Mouse (Mus musculus): ENCODE results near the gene Wnt5b.

The Wnt5b gene

DNA sequence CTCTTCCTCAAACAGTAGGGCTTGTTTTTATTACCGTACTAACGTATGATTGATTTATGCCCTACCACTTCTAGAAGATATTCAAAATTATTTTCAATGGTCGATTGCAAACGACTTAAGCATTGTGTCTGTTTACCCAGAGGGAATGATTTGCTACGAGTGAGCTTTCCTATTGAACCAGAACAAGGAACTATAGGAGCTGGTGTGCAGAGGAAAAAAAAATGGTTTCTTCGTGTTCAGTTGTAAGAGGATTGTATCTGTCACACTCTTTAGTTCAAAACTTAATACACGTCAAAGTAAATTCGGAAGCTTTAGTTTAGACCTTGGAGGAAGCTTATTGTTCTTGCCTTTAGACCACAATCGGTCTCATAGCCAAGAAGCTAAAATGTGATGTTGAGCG is 155.1 kb downstream of the Wnt5b start:
- no peak for DNase-seq (ENCODE audit: low read depth in 2 of 2, low spot score in 2 of 2)

DNA sequence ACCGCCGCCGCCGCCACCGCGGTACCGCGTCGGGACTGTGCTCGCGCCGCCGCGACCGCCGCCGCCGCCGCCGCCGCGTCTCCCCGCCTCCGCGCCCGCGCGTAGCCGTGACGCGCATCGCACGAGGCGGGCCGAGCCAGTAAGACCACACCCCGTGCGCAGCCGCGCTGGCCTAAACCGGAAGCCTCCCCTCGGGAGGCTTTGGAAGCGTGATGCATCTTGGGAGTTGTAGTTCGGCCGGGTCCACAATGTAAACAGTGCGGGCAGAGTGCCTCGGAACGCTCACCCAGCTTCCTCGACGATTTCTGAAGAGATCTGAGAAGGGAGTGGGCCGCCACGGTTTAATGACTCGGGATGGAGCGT is 155.5 kb downstream of the Wnt5b start:
- DNase-seq (ENCODE audit: low read depth in 2 of 2, low spot score in 2 of 2) = peak; percentile 94 to 96

- DNase-seq (ENCODE audit: low read depth in 2 of 2, low spot score in 2 of 2) = peak in 1 of 2 experiments; percentile 19
Observed at GRCm38 (mm10) chr6:119387801-119388649, 156.1 kb downstream of the Wnt5b start.

DNA sequence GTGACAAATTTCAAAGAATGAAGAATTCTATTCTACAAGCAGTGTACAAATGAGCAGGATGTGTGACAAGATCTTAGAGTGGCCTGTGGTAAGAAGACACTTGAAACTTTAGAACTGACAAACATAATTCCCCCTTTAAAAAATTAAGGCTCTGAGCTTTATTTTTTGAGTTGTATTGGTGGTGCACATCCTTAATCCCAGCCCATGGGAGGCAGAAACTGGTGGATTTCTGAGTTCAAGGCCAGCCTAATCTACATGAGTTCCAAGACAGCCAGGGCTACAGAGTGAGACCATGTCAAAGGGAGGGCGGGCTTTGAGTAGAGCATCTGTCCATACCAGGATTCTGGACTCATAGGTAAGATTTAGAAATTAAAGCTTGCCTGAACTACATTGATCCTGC is 157.3 kb downstream of the Wnt5b start:
- DNase-seq (ENCODE audit: low read depth in 2 of 2, low spot score in 2 of 2) = no peak

DNA sequence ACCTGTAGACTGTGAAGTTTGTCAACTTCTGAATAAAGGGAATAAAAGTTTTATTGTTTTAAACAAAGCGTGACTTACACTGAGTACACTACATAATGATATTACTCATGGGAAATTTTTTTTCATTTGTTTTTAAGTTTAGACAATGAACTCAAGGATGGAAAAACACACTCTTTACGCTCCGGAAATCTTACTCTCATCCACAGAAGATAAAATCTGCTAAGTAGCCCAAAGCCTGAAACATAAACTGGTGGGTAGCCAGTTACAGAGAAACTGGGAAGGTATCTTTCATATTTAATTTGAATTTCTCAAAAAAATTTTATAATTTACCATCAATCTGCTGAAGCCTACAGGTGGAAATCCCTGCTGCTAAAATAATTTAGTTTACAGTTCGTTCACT is 157.7 kb downstream of the Wnt5b start:
- no peak for DNase-seq (ENCODE audit: low read depth in 2 of 2, low spot score in 2 of 2)

DNA sequence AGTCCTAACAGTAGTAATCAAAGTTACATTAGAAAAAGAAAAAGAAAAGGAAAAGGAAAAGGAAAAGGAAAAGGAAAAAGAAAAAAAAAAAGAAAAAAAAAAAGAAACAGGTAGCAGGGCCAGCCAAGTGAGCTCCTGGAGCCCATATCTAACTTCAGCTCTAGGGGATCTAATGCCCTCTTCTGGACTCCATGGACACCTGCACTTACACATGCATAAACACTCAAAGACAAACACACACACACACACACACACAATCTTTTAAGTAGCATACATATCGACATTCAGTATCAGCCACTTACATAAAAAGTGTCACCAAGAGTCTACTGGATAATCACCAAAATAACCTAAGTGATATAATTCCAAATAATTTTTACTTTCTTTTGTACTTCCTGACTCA is 158.5 kb downstream of the Wnt5b start:
- DNase-seq (ENCODE audit: low read depth in 2 of 2, low spot score in 2 of 2) = no peak
